Mouse (Mus musculus): ENCODE measurements around the gene Arhgef17.

The Arhgef17 gene

GRCm38 (mm10) chr7:100918176-100918575, 13.7 kb downstream of the Arhgef17 start:
- no peak for ATAC-seq (ENCODE audit: insufficient number of reproducible peaks, low FRiP score, low TSS enrichment)

GRCm38 (mm10) chr7:100917751-100918150, 14.2 kb downstream of the Arhgef17 start:
- ATAC-seq (ENCODE audit: insufficient number of reproducible peaks, low FRiP score, low TSS enrichment), result no peak

- ATAC-seq (ENCODE audit: insufficient number of reproducible peaks, low FRiP score, low TSS enrichment), result no peak
Measured at GRCm38 (mm10) chr7:100916526-100916925, 15.4 kb downstream of the Arhgef17 start.

DNA sequence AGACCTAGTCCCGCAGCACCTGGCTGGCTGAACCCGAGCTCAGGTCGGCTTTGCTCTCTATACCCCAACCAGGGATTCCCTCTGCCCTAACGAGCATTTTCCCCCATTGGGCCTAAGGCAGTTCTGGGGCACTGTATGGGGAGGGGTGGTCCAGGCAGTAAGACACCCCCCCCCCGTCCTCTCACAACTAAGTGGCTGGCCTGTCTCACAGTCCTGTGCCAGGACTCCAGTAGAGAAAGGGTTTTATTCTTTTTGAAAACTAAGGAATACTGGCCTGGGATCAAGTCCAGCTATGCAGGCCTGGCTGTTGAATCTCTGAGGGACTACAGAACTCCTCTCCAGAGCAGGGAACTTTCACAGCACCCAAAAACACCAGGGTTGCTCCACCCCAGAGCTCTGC, 16.7 kb downstream of the Arhgef17 start:
- ATAC-seq (ENCODE audit: insufficient number of reproducible peaks, low FRiP score, low TSS enrichment), result no peak

DNA sequence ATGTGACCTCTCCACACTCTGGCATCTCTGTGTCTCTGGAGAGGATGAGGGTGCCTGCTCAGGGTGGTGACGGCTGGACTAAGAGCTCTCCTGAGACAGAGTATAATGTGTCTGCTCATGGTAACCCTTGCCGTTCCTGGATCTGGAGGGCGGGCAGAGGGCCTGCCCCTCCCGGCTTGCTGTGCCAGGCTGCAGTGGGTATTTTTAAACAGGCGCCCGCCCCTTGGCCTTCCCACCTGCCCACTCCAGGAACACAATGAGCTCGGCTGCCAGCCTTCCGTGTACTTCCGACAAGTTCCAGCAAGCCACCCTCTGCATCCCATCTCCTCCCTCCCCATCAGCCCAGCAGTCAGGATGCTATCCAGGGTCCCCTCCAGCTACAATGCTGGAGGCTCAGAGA, 20.1 kb downstream of the Arhgef17 start:
- no peak for ATAC-seq (ENCODE audit: insufficient number of reproducible peaks, low FRiP score, low TSS enrichment)

DNA sequence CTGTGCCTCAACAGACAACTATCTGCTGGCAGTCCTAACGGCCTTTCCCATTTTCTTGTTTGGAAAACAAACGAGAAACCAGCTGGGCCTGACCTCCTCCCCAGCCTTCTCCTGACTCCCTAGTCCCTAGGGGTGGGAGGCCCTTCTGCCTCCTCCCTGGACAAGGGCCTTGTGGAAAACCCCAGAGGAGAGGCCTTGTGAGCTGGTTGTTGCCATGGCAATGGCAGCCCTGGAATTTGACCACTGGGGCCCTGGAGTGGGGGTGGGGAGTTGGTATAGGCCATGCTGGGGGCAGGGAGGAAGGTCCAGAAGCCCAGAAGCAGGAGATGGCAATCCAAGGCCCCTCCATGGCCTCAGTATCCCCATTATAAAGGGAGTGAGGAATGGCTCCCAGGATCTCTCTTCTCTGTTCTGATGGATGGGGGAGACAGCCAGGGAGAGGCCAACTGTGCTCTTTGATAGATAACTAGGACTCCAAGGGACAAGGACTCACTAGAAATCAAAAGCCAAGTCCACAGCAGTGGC, 20.6 kb downstream of the Arhgef17 start:
- ATAC-seq (ENCODE audit: insufficient number of reproducible peaks, low FRiP score, low TSS enrichment), result no peak

GRCm38 (mm10) chr7:100908567-100908966, 23.3 kb downstream of the Arhgef17 start:
- no peak for ATAC-seq (ENCODE audit: insufficient number of reproducible peaks, low FRiP score, low TSS enrichment)

- no peak for ATAC-seq (ENCODE audit: insufficient number of reproducible peaks, low FRiP score, low TSS enrichment)
Measured at GRCm38 (mm10) chr7:100908061-100908460, 23.8 kb downstream of the Arhgef17 start.

DNA sequence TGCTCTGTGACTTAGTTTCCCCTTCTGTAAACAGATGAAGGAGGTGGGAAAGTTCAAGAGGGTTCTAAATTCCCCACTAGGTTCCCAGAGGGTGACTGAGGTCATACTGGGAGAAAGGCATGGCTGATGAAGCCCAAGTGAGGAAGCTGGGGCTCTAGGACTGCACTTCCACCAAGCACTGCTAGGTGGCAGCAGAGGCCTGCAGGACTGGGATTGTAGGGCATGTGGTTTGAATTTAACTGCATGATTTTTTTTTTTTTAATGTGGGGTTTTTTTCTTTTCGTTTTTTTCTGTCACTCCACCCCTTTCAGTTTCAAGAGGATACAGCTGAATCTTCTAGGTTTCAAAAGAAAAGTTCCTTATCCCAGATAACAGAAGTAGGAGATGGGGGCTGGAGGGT, 24.7 kb downstream of the Arhgef17 start:
- peak; percentile 50 for ATAC-seq (ENCODE audit: insufficient number of reproducible peaks, low FRiP score, low TSS enrichment)

- no peak for ATAC-seq (ENCODE audit: insufficient number of reproducible peaks, low FRiP score, low TSS enrichment)
Measured at GRCm38 (mm10) chr7:100906029-100906789, 25.7 kb downstream of the Arhgef17 start.

DNA sequence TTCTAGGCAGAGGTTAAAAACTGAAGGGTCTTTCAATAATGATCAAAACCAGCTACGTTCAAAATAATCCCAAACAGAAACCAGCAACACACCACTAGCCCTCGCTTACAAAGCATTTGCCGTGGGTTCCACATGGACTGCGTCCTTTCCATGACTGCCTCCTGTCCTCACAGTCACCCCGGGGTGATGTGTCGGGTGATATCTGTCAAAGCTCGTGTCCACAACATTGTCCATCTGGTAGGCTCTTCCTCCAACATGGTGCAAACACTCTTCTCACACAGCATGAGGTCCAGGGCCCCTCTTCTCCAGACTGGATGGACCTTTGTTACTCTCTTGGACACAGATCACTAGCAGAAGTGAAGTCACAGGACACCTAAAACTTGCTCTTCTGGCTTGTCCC, 26.9 kb downstream of the Arhgef17 start:
- no peak for ATAC-seq (ENCODE audit: insufficient number of reproducible peaks, low FRiP score, low TSS enrichment)

DNA sequence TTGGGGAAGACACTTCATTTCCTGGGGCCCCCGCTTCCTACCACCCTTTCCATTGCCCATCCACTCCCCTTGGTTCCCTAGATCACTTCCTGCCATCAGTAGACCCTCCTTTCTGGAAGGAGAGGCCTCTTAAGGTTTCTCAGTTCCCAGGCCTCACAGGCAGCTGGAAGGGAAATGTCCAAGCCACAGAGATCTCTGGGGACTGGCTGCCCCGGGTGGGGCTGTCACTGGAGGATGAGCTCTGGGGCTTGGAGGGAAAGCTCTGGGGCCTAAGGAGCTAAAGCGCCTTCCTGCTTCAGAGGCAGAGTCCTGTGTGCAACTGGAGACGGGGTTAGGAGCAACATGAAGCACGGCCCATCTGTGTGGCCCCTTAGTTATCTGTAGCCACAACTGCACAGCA, 27.3 kb downstream of the Arhgef17 start:
- ATAC-seq (ENCODE audit: insufficient number of reproducible peaks, low FRiP score, low TSS enrichment), result no peak

- no peak for ATAC-seq (ENCODE audit: insufficient number of reproducible peaks, low FRiP score, low TSS enrichment)
Measured at GRCm38 (mm10) chr7:100902451-100903137, 29.3 kb downstream of the Arhgef17 start.

DNA sequence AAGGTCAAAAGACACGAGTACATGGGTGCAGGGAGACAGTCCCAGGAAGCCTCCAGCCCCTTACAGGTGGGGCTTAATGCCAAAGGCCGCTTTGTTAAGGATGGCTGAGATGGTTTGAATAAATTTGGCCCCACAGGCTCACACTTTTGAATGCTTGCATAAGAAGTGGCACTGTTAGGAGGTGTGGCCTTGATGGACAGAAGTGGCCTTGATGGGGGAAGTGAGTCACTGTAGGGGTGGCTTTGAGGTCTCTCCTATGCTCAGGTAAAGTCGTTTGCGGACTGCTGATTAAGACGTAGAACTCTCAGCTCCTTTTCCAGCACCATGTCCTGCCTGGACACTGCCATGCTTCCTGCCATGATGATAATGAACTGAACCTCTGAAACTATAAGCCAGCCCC, 34.1 kb downstream of the Arhgef17 start:
- no peak for ATAC-seq (ENCODE audit: insufficient number of reproducible peaks, low FRiP score, low TSS enrichment)

- no peak for ATAC-seq (ENCODE audit: insufficient number of reproducible peaks, low FRiP score, low TSS enrichment)
Measured at GRCm38 (mm10) chr7:100894833-100895226, 37.1 kb downstream of the Arhgef17 start.

- ATAC-seq (ENCODE audit: insufficient number of reproducible peaks, low FRiP score, low TSS enrichment), result peak; percentile 56
Measured at GRCm38 (mm10) chr7:100894057-100894832, 37.7 kb downstream of the Arhgef17 start.

DNA sequence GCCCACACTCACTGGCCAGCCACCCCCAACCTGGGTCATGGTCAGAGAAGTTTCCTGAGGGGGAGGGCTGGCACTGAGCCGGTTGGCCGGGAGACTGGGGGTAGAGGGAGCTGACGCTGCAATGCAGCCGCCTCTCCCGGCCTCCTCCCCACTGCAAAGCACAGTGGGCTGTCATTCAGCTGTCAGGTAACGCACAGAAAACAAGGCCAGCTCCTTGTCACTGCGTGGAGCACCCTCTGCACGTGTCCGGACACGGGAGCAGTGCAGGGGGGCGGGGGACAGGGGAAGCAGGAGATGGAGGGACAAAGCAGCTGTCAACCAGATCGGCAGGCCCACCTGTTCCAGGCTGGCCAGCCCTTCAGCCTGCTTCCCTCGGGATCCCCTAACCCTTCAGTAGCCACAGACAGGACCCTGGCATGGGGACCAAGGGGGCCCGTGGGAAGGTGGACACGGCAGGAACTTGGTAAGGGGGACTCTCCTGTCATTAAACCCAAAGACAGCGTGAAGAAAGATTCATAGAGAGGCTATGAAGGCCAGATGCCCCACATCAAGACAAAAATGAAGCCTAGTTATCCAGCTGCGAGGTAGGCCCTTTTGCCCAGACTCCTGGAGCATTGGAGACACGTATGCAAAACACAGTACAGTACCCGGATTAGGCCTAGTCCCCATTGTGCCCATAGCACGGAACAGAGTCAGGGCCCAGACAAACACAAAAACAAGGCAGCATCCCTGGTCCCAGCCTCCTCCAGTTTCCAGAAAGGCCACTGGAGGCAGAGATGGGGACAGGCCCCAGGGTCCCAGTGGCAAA, 38.5 kb downstream of the Arhgef17 start:
- 0 out of 2 replicates have a peak, but pooled peaks have one; percentile 9 for ATAC-seq (ENCODE audit: insufficient number of reproducible peaks, low FRiP score, low TSS enrichment)

DNA sequence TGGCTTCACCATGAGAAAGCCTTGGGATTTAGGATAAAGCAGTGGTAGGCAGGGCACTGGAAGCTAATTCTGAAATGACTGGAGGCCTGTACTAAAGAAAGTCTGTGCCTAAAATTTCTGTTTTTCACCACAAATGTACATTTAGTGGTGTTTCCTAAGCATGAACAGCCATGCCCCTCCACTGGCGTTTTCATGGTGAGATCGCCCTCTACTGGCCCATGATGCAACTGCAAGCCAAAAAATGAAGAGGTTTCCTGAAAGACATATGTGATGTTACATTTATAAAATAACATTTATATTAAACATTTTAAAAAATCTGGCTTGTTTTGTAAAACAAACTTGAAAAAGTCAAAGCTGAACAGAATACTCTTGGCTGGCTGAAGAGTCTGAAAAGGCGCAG, 45.4 kb downstream of the Arhgef17 start:
- ATAC-seq (ENCODE audit: insufficient number of reproducible peaks, low FRiP score, low TSS enrichment), result no peak

DNA sequence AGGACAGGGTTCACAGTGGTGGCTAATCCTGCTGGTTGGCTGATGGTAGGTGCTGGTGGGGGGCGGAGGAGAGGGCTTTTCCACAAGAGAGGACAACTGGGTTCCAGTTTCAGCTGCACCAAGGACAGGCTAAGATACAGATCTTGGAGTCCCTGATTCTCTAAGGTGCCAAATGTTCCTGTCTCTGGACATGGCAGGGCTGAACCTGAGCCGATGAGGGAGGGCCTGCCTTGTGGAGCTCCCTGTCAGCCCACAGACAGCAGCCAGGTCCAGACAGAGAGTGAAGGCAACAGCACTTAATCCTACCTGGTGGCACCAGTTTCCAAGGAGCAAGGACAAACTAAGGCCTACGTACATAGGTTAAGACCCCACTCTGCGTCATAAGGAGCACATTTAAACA, 47.4 kb downstream of the Arhgef17 start:
- no peak for ATAC-seq (ENCODE audit: insufficient number of reproducible peaks, low FRiP score, low TSS enrichment)

- ATAC-seq (ENCODE audit: insufficient number of reproducible peaks, low FRiP score, low TSS enrichment), result no peak
Measured at GRCm38 (mm10) chr7:100881950-100882349, 50.0 kb downstream of the Arhgef17 start.
